Mouse (Mus musculus) adrenal gland, adult (tissue): ENCODE measurements around the gene Impg1.

Experiments used
- DNase-seq, 2 experiments: peaks; one replicate each; pipeline ENCODE4 v3.0.0; 2022 to 2023; ENCODE audit warnings: low spot score in 1 of 2; ENCODE audit not compliant: inconsistent age in 2 of 2

The Impg1 gene

GRCm38 (mm10) chr9:80465381-80465780, at the start of gene Impg1:
Gene Impg1, minus strand, starts transcription at chr9:80465481.
- DNase-seq = peak in 1 of 2 experiments; percentile 16

GRCm38 (mm10) chr9:80509464-80510153, 44.3 kb upstream of the Impg1 start:
- no peak for DNase-seq

GRCm38 (mm10) chr9:80504496-80505012, 39.3 kb upstream of the Impg1 start:
- no peak for DNase-seq

- DNase-seq = no peak
Measured at GRCm38 (mm10) chr9:80491591-80491990, 26.3 kb upstream of the Impg1 start.

- DNase-seq = no peak
Measured at GRCm38 (mm10) chr9:80460420-80460819, 4.9 kb downstream of the Impg1 start.

GRCm38 (mm10) chr9:80450467-80451261, 14.6 kb downstream of the Impg1 start:
- DNase-seq = no peak

GRCm38 (mm10) chr9:80441096-80441710, 24.1 kb downstream of the Impg1 start:
- DNase-seq = no peak

- no peak for DNase-seq
Measured at GRCm38 (mm10) chr9:80391404-80391803, 73.9 kb downstream of the Impg1 start.

GRCm38 (mm10) chr9:80391002-80391401, 74.3 kb downstream of the Impg1 start:
- DNase-seq = no peak

GRCm38 (mm10) chr9:80387890-80388289, 77.4 kb downstream of the Impg1 start:
- no peak for DNase-seq

- peak in 1 of 2 experiments; percentile 30 for DNase-seq
Measured at GRCm38 (mm10) chr9:80386492-80386891, 78.8 kb downstream of the Impg1 start.

GRCm38 (mm10) chr9:80386000-80386399, 79.3 kb downstream of the Impg1 start:
- DNase-seq = peak; percentile 6 to 63

GRCm38 (mm10) chr9:80382711-80383110, 82.6 kb downstream of the Impg1 start:
- peak in 1 of 2 experiments; percentile 40 for DNase-seq

GRCm38 (mm10) chr9:80380078-80380645, 85.1 kb downstream of the Impg1 start:
- no peak for DNase-seq

- DNase-seq = no peak
Measured at GRCm38 (mm10) chr9:80374100-80374499, 91.2 kb downstream of the Impg1 start.

GRCm38 (mm10) chr9:80373304-80373739, 92.0 kb downstream of the Impg1 start:
- no peak for DNase-seq

GRCm38 (mm10) chr9:80368636-80369035, 96.6 kb downstream of the Impg1 start:
- no peak for DNase-seq

GRCm38 (mm10) chr9:80367520-80368204, 97.6 kb downstream of the Impg1 start:
- no peak for DNase-seq

- no peak for DNase-seq
Measured at GRCm38 (mm10) chr9:80360063-80360462, 105.2 kb downstream of the Impg1 start.

- DNase-seq = no peak
Measured at GRCm38 (mm10) chr9:80351678-80352331, 113.5 kb downstream of the Impg1 start.
